Mouse (Mus musculus) MN1 (cell line): ENCODE measurements around the gene Cetn3.

Experiments
- DNase-seq: peaks from one replicate; pipeline ENCODE4 v3.0.0-alpha.2; 2016; ENCODE audit warnings: low spot score

The Cetn3 gene

DNA sequence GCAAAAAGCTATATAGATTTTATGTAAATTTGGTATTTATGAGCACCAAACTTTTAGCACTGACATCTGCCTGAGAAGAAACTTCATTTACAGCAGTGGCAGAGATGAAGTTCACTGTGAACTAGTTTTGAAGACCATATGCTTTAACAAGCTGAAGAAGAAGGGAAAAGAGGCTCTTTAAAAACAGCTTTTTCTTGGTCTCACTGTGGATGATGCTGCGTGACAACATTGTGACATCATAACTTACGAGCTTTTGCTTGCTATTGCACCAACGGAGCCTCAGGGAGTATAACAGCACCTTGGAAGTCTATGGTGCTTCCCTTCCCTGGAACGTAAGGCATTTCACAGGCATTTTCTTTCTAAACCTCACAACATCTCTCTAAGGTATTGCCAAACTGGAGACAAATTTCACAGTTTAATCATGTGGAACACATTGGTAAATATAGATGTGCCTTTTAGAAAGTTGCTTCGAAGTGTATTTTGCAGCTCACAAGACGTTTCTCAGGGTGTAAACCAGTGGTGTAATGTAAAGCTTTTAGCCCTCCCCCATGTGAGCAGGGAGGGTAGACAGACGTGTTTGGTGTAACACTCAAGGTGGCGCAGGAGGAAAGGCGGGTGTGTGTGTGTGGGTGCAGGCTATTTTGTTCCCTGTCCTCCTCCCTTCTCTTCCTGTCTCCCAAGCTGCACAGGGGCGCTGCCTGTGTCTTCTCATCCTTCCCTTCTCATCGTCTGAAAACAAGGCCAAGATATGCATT is 41.9 kb downstream of the Cetn3 start:
- DNase-seq = no peak

DNA sequence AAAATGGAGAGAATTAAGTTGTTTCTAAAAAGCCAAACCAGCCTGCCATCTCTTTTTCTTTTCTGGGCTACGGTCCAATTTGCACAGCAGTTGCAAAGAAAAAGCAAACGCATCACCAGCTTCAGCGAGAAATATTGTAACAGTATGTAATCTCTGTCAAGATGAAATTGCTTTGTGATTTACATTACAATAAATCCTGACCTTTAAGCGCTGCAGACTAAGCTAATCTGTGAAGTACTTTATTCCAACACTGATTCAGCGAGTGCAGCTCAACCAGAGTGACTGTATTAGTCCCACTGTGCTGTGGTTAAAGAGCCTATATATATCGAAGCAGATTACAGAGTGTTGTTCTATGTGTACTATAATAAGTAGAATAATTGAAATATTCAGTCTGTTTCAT is 45.6 kb downstream of the Cetn3 start:
- DNase-seq = no peak

DNA sequence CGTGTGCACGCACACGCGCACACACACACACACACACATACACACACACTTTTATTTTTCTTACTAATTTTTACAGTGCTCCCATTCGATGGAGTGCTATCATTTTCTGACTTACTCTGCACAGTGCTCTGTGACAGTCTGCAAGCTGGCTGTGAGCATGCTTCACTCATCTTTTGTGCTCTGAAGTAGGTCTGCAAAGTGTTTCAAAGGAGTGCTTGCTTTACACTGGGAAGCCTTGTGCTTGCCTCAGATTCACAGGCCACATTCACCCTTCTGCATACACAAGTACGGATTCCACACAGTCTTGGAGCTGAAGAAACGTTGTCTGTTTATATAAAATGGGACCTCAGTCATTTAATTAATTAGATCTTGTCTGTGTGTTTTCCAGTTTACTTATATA is 49.0 kb downstream of the Cetn3 start:
- no peak for DNase-seq

GRCm38 (mm10) chr13:81836386-81837177 is 53.7 kb downstream of the Cetn3 start:
- no peak for DNase-seq

- no peak for DNase-seq
Measured at GRCm38 (mm10) chr13:81838016-81838415, 55.1 kb downstream of the Cetn3 start.

- DNase-seq = no peak
Measured at GRCm38 (mm10) chr13:81838948-81839347, 56.1 kb downstream of the Cetn3 start.

DNA sequence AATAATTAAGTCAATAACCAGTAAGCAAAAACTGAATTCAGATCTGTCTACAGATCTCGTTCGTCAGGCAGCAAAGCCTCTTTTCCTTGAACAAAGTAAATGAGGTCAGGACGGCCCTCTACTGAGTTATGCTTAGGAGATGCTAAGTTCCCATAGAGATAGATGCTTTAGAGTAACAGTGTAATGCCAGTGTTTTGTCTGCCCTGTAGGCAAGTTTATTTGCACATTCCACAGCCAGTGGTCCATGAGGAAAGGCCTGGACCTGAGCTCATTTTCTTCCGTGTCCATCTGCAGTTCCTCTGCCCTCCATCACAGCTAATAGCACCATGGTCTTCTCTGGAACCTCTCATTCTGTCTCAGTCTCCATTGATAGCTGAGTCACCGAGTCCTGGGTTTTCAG is 57.4 kb downstream of the Cetn3 start:
- DNase-seq = no peak

DNA sequence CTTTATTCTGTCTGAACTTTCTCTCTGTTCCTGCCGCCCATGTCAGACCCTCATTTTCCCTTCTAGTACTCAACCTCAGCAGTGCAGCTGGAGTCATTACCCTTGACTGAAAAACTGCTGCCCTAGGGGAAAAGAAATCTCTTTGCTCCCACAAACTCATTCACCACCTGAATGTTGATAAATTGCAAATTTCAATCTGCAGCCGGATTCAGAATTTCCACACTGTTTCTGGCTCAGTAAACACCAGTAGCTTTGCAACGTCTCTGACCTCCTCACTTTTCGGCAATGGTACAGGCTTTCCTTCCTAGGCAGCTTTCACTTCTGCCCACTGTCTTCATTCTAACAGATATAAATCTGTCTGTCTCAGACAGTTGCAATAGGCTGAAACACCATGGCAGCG is 57.8 kb downstream of the Cetn3 start:
- no peak for DNase-seq

DNA sequence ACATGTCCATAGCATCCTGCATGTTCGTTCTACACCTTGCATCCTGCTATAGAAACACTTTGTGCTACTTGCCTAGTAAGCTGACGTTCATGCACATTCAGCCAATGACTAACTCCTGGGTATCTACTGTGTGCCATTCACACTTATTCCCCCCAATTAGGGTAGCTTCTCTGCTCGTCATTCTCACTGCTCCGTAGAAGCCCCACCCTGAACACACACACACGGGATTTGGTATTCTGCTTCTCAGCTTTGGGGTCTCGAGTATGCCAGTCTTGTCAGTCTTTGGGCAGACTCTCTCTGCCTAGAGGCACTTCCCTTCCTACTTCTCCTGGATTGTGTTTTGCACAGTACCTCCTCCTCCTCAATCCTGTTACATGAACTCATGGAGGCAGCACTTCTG is 59.4 kb downstream of the Cetn3 start:
- DNase-seq = no peak
